In the genomic region with DNA sequence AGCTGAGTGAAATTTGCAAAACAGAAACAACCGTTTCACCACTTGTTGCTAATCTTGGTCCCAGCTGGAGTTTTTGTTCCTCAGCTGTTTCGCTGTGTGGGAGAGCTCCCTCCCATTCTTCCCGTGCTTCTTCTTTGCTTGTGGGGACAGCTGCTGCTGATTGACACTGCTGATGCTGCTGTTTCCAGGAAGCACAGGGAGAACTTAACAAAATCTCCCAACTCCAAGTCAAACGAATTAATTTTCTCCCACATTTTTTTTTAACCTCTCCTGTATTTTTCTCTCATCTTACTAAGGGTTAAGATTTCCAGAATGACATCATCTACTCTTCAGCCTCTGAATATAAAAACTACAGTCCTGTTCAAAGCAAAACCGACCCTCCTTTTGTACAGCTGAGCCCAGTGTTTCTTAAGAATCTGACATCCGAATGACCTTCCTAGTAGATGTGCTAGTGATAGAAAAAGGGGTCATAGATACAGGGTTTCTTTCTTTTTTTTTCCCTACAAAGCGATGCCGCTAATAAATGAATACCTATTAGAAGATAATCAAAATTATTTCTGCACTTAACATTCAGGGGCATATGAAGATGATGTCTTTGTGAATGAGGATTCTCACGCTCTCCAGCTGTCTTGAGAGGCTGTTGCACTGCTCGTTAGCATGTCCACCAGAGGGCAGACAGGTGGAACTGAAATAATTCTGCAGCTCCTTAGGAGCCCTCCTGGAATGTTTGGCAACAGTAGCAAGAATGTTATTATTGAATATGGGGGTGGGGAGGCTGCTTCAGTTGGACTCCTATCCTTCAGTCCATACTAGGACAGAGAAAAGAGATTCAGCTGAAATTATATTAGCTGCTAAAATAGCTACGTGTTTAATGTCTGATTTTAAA, we compare ENCODE assay signal across 7 mouse cellular contexts.
DNase-seq lines count a peak whose midpoint lies in the region; ATAC-seq lines count a peak whose summit lies in the region.

No protein-coding gene starts in this region.

- no peaks in the 10 kb centered on the region for H3K27me3 ChIP-seq in intestine, embryonic 16.5 days (replicated peaks; ENCODE audit: control insufficient read depth, insufficient read depth, low read length)
- no peaks in the 10 kb centered on the region for H3K27me3 ChIP-seq in limb, embryonic 10.5 days (ENCODE audit: low read depth, poor library complexity, severe bottlenecking)
- no peaks in the 10 kb centered on the region for H3K27me3 ChIP-seq in neural tube, embryonic 11.5 days (ENCODE audit: control insufficient read depth, insufficient read depth, low read length)

- peak; percentile 76 for ATAC-seq in intestine, embryonic 16.5 days
- ATAC-seq in neural tube, embryonic 11.5 days (ENCODE audit: insufficient read depth, low FRiP score, low TSS enrichment) = peak; percentile 38; the same call in 1 of the 2 replicates

- H3K4me3 ChIP-seq in intestine, embryonic 16.5 days (ENCODE audit: low read length) = no peak overlapping the region
- H3K4me3 ChIP-seq in limb, embryonic 10.5 days = no peak overlapping the region
- H3K4me3 ChIP-seq in neural tube, embryonic 11.5 days (ENCODE audit: low read depth, low read length) = no peak overlapping the region

- H3K4me1 ChIP-seq in intestine, embryonic 16.5 days (ENCODE audit: control insufficient read depth, insufficient read depth, low read length) = no peaks in the 10 kb centered on the region
- peaks cover 18% of the 10 kb centered on the region for H3K4me1 ChIP-seq in limb, embryonic 10.5 days
- H3K4me1 ChIP-seq in neural tube, embryonic 11.5 days (ENCODE audit: control insufficient read depth, insufficient read depth, low read length) = no peaks in the 10 kb centered on the region

- no peak overlapping the region for H3K4me2 ChIP-seq in intestine, embryonic 16.5 days (ENCODE audit: low read depth, low read length)
- H3K4me2 ChIP-seq in neural tube, embryonic 11.5 days (ENCODE audit: low read depth) = no peak overlapping the region

- H3K9ac ChIP-seq in intestine, embryonic 16.5 days (ENCODE audit: low read depth, low read length) = no peak overlapping the region
- no peak overlapping the region for H3K9ac ChIP-seq in neural tube, embryonic 11.5 days (ENCODE audit: low read length)

- 27% methylated on average over 11 of the region's 11 CpGs for WGBS in intestine, embryonic 16.5 days
- 30% methylated on average over 11 of the region's 11 CpGs for WGBS in limb, embryonic 10.5 days
- WGBS in neural tube, embryonic 11.5 days = 25% methylated on average over 11 of the region's 11 CpGs

- no peaks in the 10 kb centered on the region for H3K36me3 ChIP-seq in intestine, embryonic 16.5 days (ENCODE audit: control insufficient read depth, insufficient read depth, low read length)
- no peaks in the 10 kb centered on the region for H3K36me3 ChIP-seq in limb, embryonic 10.5 days
- H3K36me3 ChIP-seq in neural tube, embryonic 11.5 days (ENCODE audit: control insufficient read depth, insufficient read depth, low read length) = no peaks in the 10 kb centered on the region

- H3K9me3 ChIP-seq in intestine, embryonic 16.5 days (ENCODE audit: control insufficient read depth, low read length) = no peaks in the 10 kb centered on the region
- H3K9me3 ChIP-seq in limb, embryonic 10.5 days (replicated peaks) = no peaks in the 10 kb centered on the region
- H3K9me3 ChIP-seq in neural tube, embryonic 11.5 days (ENCODE audit: control insufficient read depth, low read length) = no peaks in the 10 kb centered on the region

- no peak overlapping the region for H3K27ac ChIP-seq in intestine, embryonic 16.5 days (ENCODE audit: low read length)
- H3K27ac ChIP-seq in limb, embryonic 10.5 days = peak overlapping the region; percentile 46; the same call in 1 of the 2 replicates
- H3K27ac ChIP-seq in neural tube, embryonic 11.5 days (ENCODE audit: low read depth, low read length) = no peak overlapping the region

- DNase-seq in Muller cell, postnatal 12 days (ENCODE audit: inconsistent ontology term) = peak; percentile 86
- DNase-seq in cerebellum, adult 18-20 months = peak; percentile 31 to 39
- DNase-seq in frontal cortex, postnatal 10 days (ENCODE audit: low spot score in 2 of 2) = peak; percentile 10 to 25
- DNase-seq in limb, embryonic 10.5 days (ENCODE audit: low spot score) = peak; percentile 33
- DNase-seq in neural tube, embryonic 11.5 days (ENCODE audit: low spot score) = peak; percentile 37
- no peak for DNase-seq in spleen, postnatal 4 days (ENCODE audit: low spot score in 2 of 2)

Comparison
In these comparisons a context has a peak if more than half of its experiments do, and no peak if none do; other contexts are left out.
1. DNase-seq: peak in Muller cell, postnatal 12 days (single experiment), cerebellum, adult 18-20 months (2 of 2), frontal cortex, postnatal 10 days (2 of 2), limb, embryonic 10.5 days (single experiment) and neural tube, embryonic 11.5 days (single experiment); none in spleen, postnatal 4 days (0 of 2).